Mouse (Mus musculus): ENCODE results near the gene Plod3.

Gene Plod3

GRCm38 (mm10) chr5:136962966-136963540 lies 23.8 kb upstream of the Plod3 start:
- no peak for DNase-seq (ENCODE audit: low read depth)

DNA sequence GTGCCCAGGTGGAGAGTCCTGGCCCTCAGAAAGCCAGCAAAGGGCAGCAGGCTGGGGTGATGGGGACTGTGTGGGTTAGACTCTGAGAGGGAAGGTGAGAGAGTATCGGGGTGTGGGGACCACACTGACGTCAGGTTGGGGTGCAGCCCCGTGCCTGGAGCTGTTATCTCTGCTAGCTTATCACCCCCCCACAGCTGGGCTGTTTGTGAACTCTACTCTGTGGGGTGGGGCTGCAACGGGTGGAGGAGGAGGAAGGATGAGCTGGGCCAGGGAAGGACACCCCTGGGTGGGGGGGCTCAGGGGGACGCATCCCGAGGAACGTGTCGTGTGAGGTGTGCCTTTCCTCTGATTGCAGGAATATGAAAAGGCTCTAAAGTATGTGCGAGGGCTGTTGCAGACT lies 21.6 kb upstream of the Plod3 start:
- DNase-seq (ENCODE audit: low read depth): no peak

DNA sequence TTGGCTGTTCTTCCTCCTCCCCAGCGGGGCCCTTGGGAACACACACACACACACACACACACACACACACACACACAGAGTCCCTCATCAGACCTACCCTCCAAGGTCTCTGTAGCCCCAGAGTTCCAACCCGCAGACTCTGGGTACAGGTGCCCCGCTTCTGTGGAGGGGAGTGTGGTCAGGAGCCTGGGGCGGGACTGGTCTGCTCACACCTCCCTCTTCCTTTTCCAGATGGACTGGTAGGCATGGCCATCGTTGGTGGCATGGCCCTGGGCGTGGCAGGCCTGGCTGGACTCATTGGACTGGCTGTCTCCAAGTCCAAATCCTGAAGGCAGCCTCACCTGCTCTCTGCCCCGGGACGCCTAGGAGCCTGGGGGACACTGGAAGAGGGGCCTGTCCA lies 21.1 kb upstream of the Plod3 start:
- no peak for DNase-seq (ENCODE audit: low read depth)

DNA sequence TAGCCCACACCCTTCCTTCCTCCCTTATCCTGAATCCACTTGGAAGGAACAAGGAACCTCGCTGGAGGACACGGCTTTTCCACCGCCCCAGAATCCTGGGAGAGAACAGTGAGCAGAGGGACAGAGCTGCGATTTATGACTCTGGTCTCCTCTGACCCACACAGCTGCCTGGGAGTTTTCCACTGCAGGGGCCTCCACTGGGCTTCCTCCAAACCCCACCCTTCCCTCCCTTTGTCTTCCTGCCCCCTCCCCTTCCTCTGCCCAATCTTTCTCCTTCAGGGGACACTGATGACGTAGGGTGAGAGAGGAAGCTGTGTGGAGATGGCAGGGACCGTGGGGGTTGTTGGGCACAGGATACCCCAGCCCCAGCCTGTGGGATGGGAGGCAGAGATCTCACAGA lies 20.5 kb upstream of the Plod3 start, which contains the start of gene Cldn15:
Gene Cldn15 (plus strand): TSS at position 286 of the 400 bp plus-strand sequence.
- no peak for DNase-seq (ENCODE audit: low read depth)

- DNase-seq (ENCODE audit: low read depth): no peak
Observed at GRCm38 (mm10) chr5:136966861-136967455, 19.9 kb upstream of the Plod3 start.

GRCm38 (mm10) chr5:136967592-136967991 lies 19.2 kb upstream of the Plod3 start:
- no peak for DNase-seq (ENCODE audit: low read depth)

DNA sequence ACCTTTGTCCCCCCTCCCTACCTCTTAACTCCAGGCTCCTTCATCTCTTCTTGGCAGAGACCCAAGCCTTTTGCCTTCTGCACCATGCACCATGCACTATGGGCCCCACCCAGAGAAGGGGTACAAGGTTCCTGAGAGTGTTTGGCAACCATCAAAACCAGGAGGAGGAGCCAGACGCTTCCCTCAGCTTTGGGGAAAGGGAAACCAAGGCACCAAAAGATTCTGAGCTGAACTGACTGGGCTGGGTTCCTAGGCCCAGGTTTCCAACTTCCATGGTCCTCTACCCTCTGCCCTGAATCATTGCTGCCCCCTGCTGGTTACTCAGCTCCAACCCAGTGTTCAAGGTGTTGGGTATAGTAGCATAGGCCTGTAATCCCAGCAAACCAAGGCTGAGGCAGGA lies 16.1 kb upstream of the Plod3 start:
- peak; percentile 65 for DNase-seq (ENCODE audit: low read depth)

GRCm38 (mm10) chr5:136973670-136974069 lies 13.1 kb upstream of the Plod3 start:
- DNase-seq (ENCODE audit: low read depth): no peak

DNA sequence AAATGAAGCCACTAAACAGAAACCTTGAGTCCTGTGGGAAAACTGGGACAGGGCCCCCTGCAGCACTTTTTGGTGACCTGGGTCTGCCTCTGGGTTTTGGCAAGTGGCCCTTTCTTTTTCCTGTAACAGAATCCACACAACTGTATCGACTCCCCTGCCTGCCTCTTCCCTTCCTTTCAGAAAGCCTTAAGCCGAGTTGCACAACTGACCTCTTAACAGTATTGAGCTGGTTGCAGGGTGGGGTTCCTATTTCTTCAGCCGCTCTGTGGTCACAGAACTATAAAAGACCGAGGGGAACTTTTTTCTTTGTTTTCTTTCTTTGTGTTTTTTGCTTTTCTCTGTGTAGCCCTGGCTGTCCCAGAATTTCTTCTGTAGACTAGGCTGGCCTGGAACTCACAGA lies 9.1 kb upstream of the Plod3 start:
- DNase-seq (ENCODE audit: low read depth): no peak

DNA sequence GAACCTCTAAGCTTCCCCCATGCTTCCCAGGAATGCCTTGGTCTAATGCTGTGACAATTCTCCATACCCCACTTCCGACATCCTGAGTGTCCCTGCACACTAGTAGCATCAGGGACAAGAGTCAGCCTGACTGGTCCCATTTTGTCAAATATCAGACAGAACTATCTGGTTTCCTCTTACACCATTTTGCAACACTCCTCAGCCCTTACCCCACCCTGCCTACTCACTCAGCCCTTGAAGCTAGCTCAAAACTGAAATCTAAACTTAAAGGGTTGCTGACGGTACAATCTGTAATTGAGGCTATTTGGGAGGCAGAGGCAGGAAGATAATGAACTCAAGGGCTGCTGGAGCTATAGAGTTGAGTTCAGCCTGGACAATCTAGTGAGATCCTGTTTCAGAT lies 7.1 kb upstream of the Plod3 start:
- DNase-seq (ENCODE audit: low read depth): no peak

DNA sequence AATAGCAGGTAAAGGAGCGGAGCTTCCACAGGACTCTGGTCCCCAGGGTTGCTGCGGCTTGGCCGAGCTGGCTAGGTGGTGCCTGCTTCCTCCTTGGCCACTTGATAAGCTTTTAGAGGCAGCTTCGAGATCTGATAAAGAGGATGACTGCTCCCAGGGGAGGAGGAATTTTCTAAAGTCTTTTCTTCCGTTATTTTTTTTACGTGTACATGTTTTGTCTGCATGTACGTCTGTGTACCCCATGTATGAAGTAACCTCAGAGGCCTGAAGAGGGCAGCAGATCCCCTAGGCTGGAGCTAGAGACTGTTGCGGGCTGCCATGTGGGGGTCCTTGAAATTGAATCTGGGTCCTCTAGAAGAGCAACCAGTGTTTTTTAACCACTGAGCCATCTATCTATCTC lies 5.8 kb upstream of the Plod3 start:
- DNase-seq (ENCODE audit: low read depth): no peak

GRCm38 (mm10) chr5:136982338-136982930 lies 4.4 kb upstream of the Plod3 start:
- DNase-seq (ENCODE audit: low read depth): no peak

- DNase-seq (ENCODE audit: low read depth): no peak
Observed at GRCm38 (mm10) chr5:136984828-136985227, 2.0 kb upstream of the Plod3 start.

DNA sequence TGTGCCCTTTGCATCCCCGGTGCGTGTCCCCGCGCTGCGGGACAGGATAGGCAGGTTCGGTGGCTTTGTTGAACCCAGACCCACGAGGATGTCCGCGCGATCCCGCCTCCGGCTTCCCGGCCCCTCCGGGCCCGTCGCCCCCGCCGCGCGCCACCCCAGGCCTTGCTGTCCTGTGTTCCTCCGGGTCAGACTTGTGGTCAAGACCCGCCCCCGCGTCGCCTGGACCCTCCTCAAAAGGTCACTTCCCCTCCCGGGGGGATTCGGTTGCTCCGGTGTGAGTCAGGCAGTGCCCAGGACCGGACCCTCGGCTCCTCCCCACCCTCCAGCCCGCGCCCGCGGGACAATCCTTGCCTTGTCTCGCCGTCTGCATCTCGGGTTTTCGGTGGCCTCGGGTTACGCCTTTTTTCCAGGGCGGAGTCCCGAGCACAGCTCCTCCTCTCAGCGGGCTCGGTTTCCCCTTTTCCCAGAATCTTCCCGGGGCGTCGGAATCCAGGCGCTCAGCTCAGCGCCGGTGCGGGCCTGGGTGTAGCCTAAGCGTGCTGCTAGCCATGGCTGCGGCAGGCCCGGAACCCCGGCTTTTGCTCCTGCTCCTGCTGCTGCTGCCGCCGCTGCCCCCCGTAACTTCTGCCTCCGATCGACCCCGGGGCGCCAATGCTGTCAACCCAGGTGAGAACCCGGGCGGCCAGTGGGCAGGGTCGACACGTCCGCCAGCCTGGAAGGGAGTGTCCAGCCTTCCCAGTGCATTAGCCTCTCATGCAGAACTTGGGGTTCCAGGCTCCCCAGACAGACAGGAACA lies 517 bp downstream of the Plod3 start:
- DNase-seq (ENCODE audit: low read depth): peak; percentile 56

GRCm38 (mm10) chr5:136987934-136988271 lies 1.1 kb downstream of the Plod3 start, which contains the start of gene Znhit1:
TSS of gene Znhit1 (minus strand) at chr5:136988021.
- no peak for DNase-seq (ENCODE audit: low read depth)

DNA sequence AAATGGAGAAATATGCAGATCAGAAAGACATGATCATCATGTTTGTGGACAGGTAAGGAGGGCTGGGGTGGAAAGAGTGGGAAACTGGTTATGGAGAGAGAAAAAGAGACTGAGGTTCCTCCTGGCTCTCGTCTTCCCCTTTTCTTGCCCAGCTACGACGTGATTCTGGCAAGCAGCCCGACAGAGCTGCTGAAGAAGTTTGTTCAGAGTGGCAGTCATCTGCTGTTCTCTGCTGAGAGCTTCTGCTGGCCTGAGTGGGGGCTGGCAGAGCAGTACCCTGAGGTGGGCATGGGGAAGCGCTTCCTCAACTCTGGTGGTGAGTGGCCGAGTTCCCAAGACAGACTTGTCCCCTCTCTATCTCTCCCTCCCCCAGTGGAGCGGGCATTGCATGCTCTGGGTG lies 1.6 kb downstream of the Plod3 start:
- DNase-seq (ENCODE audit: low read depth): no peak

DNA sequence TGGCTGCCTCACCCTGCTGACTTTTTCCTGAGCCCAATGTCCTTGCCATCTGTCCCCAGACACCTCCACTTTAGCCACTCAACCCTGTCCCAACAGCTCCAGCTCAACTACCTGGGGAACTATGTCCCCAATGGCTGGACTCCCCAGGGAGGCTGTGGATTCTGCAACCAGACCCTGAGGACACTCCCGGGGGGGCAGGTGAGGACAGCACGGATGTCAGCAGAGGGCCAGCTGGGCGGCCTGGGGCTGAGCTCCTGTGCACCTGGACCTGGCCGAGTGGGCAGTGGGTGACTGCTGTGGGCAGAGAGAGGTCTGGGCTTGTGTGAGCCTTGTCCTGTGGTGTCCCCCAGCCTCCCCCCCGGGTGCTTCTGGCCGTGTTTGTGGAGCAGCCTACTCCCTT lies 3.0 kb downstream of the Plod3 start:
- DNase-seq (ENCODE audit: low read depth): no peak

DNA sequence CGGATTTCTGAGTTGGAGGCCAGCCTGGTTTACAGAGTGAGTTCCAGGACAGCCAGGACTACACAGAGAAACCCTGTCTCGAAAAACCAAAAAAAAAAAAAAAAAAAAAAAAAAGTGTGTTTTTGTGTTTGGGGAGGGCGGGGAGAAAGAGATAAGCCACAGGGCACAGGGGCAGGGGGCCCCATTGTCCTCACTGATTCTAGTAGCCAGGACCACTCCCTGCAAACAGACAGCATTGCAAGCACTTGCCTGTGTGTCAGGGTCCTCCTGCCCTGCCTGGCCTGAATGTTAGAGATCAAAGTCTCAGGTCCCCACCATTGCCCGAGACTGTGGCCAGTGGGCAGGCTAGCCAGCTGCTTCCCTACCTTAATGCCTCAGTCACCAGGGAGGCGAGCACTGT lies 12.6 kb downstream of the Plod3 start:
- DNase-seq (ENCODE audit: low read depth): no peak

GRCm38 (mm10) chr5:137000612-137001011 lies 13.8 kb downstream of the Plod3 start:
- no peak for DNase-seq (ENCODE audit: low read depth)

DNA sequence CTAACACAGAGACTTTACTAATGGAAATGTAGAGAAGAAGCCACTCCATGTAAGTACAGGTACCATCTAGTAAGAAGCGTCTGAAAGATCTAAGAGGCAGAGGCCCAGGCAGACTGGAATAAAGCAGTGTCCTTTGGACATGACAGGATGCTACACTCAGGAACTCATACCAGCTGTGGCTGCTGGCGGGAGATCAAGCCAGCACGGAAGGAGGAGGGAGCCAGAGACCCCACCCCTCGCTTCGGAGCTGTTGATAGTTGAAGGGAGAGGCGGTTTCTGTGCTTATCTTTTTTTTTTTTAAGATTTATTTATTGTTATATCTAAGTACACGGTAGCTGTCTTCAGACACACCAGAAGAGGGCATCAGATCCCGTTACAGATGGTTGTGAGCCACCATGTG lies 20.5 kb downstream of the Plod3 start:
- no peak for DNase-seq (ENCODE audit: low read depth)

DNA sequence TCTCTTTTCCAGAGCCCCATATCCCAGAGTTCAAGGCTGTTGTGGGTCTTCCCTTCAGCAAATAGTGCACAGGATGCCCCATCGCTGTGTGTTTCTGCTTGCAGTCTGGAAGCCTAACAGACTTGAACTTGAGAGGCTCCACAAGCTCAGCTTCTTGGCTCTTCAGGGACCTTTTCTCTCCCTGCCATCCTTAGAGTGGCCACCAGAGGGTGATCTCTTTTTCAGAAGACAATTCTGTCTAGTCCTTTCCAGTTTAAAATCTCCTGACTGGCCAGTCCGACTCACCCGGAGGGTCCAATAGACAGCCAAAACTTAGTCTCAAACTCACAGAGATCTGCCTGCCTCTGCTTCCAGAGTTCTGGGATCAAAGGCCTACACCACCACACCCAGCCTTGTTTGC lies 23.2 kb downstream of the Plod3 start:
- no peak for DNase-seq (ENCODE audit: low read depth)

DNA sequence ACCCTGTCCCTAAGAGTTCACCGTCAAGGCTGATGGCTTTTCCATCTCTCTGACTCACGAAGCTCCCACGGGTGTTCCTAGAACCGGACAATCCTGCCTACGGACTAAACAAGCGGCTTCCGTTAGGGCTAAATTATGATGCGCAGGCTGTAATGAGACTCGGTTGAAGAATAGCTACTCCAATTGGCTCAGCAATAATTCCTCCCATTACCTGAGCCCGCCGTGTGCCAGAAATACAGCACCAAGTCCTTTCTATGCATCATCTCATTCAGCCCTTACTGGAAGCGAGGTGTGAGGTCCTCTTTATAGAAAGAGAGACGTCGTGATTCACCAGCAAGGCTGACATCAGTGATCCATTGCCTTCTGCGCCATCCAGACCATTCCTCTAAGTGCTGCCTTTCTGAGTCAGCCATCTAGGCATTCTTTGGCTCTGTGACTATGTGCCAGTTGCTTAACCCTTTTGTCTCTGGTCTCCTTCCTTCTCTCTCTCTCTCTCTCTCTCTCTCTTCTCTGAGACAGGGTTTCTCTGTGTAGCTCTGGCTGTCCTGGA lies 25.7 kb downstream of the Plod3 start:
- no peak for DNase-seq (ENCODE audit: low read depth)

DNA sequence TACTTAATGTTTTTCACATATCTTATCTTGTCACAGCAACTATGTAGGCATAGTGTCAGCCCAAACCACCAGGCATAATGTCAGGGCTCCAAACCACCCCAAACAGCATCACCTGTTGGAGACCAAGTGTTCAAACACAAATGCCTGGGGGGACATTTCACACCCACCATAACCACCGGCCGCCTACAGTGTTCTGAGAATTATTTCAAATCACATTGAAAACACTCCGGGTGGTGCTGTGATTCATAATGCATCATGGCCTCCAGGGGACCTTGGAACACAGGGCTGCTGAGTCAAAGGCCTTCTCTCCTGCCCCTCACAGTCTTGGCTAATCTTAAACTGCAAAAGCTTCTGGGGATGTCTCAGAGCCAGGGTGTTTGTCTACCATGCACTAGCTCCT lies 29.1 kb downstream of the Plod3 start:
- no peak for DNase-seq (ENCODE audit: low read depth)
